Mouse (Mus musculus) hindbrain, embryonic 12.5 days (tissue): ENCODE data around the gene Tnks1bp1. TPM values are rescaled to one million over a fixed set of nuclear protein-coding genes. Genes with fewer than 3 reads are reported as not detected.

ENCODE experiments used
- ATAC-seq: fragments of 200-750 bp; cut with Nextera tagmentation; 2 replicates; pipeline ENCODE4 v1.8.0; 2017; ENCODE audit warnings: moderate TSS enrichment; ENCODE audit not compliant: low FRiP score
- H3K27ac ChIP-seq: fragments of 300-500 bp; sonication (generic); 2 replicates; pipeline ENCODE4 v1.5.1; 2016; ENCODE audit warnings: mild to moderate bottlenecking
- H3K27me3 ChIP-seq: fragments of 300-500 bp; sonication (generic); 2 replicates; pipeline ENCODE4 v1.6.1; 2016; ENCODE audit warnings: mild to moderate bottlenecking
- H3K36me3 ChIP-seq: fragments of 300-500 bp; sonication (generic); 2 replicates; pipeline ENCODE4 v1.6.1; 2016; ENCODE audit warnings: mild to moderate bottlenecking
- H3K4me1 ChIP-seq: fragments of 300-500 bp; sonication (generic); 2 replicates; pipeline ENCODE4 v1.6.1; 2016
- H3K4me2 ChIP-seq: fragments of 300-500 bp; sonication (generic); replicated peaks from 2 replicates; pipeline ENCODE4 v1.6.1; 2016; ENCODE audit warnings: mild to moderate bottlenecking
- H3K4me3 ChIP-seq: fragments of 300-500 bp; sonication (generic); 2 replicates; pipeline ENCODE4 v1.5.1; 2016; ENCODE audit warnings: mild to moderate bottlenecking
- H3K9ac ChIP-seq: fragments of 300-500 bp; sonication (generic); 2 replicates; pipeline ENCODE4 v1.6.1; 2016; ENCODE audit warnings: mild to moderate bottlenecking, moderate library complexity
- H3K9me3 ChIP-seq: fragments of 300-500 bp; sonication (generic); replicated peaks from 2 replicates; pipeline ENCODE4 v1.6.1; 2016; ENCODE audit warnings: mild to moderate bottlenecking
- WGBS: fragments of 180-500 bp; shearing (Covaris S2); methylation state at CpG from one replicate; pipeline ENCODE4 v1.1.7; 2016; 5-methylcytosine and 5-hydroxymethylcytosine counted together
- polyA plus RNA-seq: library from polyadenylated mRNA; unstranded; fragments of >200 nt; fragmentation: Nextera tagmentation; extraction: Ambion mirVana; gene quantifications from 2 replicates; pipeline ENCODE4 v1.2.1, GENCODE M21; 2016

Tnks1bp1 gene
- polyA plus RNA-seq, 1 experiment from 2014 or later: 46.7 TPM

- Histone ChIP-seq H3K27ac (no peak overlapping the region), H3K9ac (no peak overlapping the region), H3K36me3 (no peaks in the 10 kb centered on the region), H3K27me3 (no peaks in the 10 kb centered on the region), H3K4me1 (no peaks in the 10 kb centered on the region), H3K4me2 (no peak overlapping the region), H3K4me3 (no peak overlapping the region), H3K9me3 (no peaks in the 10 kb centered on the region)
- WGBS: 17% methylated on average over 4 of the region's 4 CpGs
- ATAC-seq: no peak
Measured at GRCm38 (mm10) chr2:85022043-85022442, 25.8 kb upstream of the Tnks1bp1 start.

- H3K9ac ChIP-seq: no peak overlapping the region
- H3K4me2 ChIP-seq: no peak overlapping the region
- H3K27me3 ChIP-seq: no peaks in the 10 kb centered on the region
- no peaks in the 10 kb centered on the region for H3K36me3 ChIP-seq
- no peak for ATAC-seq
- no peaks in the 10 kb centered on the region for H3K4me1 ChIP-seq
- H3K4me3 ChIP-seq: no peak overlapping the region
- H3K27ac ChIP-seq: no peak overlapping the region
- WGBS: 88% methylated on average over 3 of the region's 3 CpGs
- H3K9me3 ChIP-seq: no peaks in the 10 kb centered on the region
Measured at GRCm38 (mm10) chr2:85026178-85026577, 21.6 kb upstream of the Tnks1bp1 start.

- no peak overlapping the region for H3K9ac ChIP-seq
- H3K4me1 ChIP-seq: no peaks in the 10 kb centered on the region
- no peak for ATAC-seq
- no peaks in the 10 kb centered on the region for H3K27me3 ChIP-seq
- H3K4me3 ChIP-seq: no peak overlapping the region
- H3K27ac ChIP-seq: no peak overlapping the region
- H3K4me2 ChIP-seq: no peak overlapping the region
- H3K36me3 ChIP-seq: no peaks in the 10 kb centered on the region
- no peaks in the 10 kb centered on the region for H3K9me3 ChIP-seq
- 73% methylated on average over 5 of the region's 5 CpGs for WGBS
Measured at GRCm38 (mm10) chr2:85027281-85027680, 20.5 kb upstream of the Tnks1bp1 start.

DNA sequence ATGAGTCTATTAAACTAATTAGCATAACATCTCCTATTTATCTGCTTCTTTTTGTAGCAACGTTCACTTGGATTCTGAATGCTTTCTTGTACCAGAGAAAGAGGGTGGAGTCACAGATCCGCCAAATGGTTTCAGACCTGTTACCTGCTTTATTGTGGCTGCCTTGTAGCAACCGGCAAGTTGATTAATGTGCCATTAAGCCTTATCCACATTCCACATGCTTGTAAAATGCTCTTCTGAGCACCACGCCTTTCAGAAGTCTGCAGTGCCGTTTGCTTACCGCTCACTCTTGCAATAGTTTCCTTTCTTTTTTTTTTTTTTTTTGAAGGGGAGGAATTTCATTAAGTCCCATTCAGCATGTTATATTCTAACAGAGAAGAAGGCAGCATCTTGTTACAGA is 17.9 kb upstream of the Tnks1bp1 start:
- H3K27ac ChIP-seq: no peak overlapping the region
- no peaks in the 10 kb centered on the region for H3K36me3 ChIP-seq
- WGBS: 65% methylated on average over 6 of the region's 6 CpGs
- H3K4me1 ChIP-seq: no peaks in the 10 kb centered on the region
- H3K4me3 ChIP-seq: no peak overlapping the region
- H3K4me2 ChIP-seq: no peak overlapping the region
- no peaks in the 10 kb centered on the region for H3K9me3 ChIP-seq
- H3K9ac ChIP-seq: no peak overlapping the region
- no peaks in the 10 kb centered on the region for H3K27me3 ChIP-seq
- ATAC-seq: no peak

- Histone ChIP-seq H3K9me3 (no peaks in the 10 kb centered on the region), H3K4me2 (no peak overlapping the region), H3K4me1 (peaks cover 6% of the 10 kb centered on the region; the same call in 1 of the 2 replicates), H3K27ac (no peak overlapping the region), H3K36me3 (no peaks in the 10 kb centered on the region), H3K4me3 (no peak overlapping the region), H3K27me3 (no peaks in the 10 kb centered on the region), H3K9ac (no peak overlapping the region)
- 63% methylated on average over 6 of the region's 6 CpGs for WGBS
- no peak for ATAC-seq
Measured at GRCm38 (mm10) chr2:85030989-85031388, 16.8 kb upstream of the Tnks1bp1 start.

GRCm38 (mm10) chr2:85033121-85033520 is 14.7 kb upstream of the Tnks1bp1 start:
- Histone ChIP-seq H3K4me2 (no peak overlapping the region), H3K4me1 (peaks cover 17% of the 10 kb centered on the region), H3K27ac (no peak overlapping the region), H3K9ac (no peak overlapping the region), H3K36me3 (no peaks in the 10 kb centered on the region), H3K4me3 (no peak overlapping the region), H3K9me3 (no peaks in the 10 kb centered on the region), H3K27me3 (no peaks in the 10 kb centered on the region)
- WGBS: 79% methylated on average over 2 of the region's 2 CpGs
- no peak for ATAC-seq

- Histone ChIP-seq H3K4me1 (peaks cover 21% of the 10 kb centered on the region), H3K4me2 (no peak overlapping the region), H3K9ac (no peak overlapping the region), H3K27me3 (no peaks in the 10 kb centered on the region), H3K9me3 (no peaks in the 10 kb centered on the region), H3K27ac (no peak overlapping the region), H3K4me3 (no peak overlapping the region), H3K36me3 (no peaks in the 10 kb centered on the region)
- 79% methylated on average over 7 of the region's 7 CpGs for WGBS
- no peak for ATAC-seq
Measured at GRCm38 (mm10) chr2:85034169-85034568, 13.7 kb upstream of the Tnks1bp1 start.

DNA sequence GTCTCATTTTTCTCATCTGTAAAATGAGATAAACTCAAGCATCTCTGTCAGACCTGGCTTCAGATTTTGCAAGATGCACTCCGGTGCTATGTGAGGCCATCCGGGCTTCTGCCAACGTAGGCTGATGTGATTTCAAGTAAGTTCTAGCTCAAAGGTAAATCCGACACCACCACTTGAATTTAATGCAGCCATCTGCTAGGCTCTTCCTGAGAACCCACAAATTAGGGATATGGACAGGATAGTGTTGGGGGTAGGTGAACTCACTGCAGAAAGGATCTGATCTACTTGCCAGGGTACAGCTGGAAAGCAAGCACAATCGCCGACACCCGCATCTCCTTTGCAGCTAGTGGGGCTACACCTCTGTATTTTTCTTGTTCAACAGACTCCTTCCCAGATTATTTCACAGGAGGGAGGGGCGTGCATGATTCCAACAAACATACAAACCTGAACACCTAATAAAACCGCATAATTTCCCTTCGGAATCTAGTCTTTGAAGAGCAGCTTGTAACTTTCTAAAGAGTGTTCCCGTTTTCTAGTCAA is 11.2 kb upstream of the Tnks1bp1 start:
- peak overlapping the region; percentile 89 for H3K9ac ChIP-seq
- H3K4me3 ChIP-seq: peak overlapping the region; percentile 75
- no peaks in the 10 kb centered on the region for H3K9me3 ChIP-seq
- peak overlapping the region; percentile 86 for H3K27ac ChIP-seq
- peak; percentile 59 for ATAC-seq
- H3K4me2 ChIP-seq: peak overlapping the region; percentile 83
- H3K27me3 ChIP-seq: no peaks in the 10 kb centered on the region
- H3K36me3 ChIP-seq: peaks cover 22% of the 10 kb centered on the region
- peaks cover 21% of the 10 kb centered on the region for H3K4me1 ChIP-seq
- 11% methylated on average over 11 of the region's 11 CpGs for WGBS

DNA sequence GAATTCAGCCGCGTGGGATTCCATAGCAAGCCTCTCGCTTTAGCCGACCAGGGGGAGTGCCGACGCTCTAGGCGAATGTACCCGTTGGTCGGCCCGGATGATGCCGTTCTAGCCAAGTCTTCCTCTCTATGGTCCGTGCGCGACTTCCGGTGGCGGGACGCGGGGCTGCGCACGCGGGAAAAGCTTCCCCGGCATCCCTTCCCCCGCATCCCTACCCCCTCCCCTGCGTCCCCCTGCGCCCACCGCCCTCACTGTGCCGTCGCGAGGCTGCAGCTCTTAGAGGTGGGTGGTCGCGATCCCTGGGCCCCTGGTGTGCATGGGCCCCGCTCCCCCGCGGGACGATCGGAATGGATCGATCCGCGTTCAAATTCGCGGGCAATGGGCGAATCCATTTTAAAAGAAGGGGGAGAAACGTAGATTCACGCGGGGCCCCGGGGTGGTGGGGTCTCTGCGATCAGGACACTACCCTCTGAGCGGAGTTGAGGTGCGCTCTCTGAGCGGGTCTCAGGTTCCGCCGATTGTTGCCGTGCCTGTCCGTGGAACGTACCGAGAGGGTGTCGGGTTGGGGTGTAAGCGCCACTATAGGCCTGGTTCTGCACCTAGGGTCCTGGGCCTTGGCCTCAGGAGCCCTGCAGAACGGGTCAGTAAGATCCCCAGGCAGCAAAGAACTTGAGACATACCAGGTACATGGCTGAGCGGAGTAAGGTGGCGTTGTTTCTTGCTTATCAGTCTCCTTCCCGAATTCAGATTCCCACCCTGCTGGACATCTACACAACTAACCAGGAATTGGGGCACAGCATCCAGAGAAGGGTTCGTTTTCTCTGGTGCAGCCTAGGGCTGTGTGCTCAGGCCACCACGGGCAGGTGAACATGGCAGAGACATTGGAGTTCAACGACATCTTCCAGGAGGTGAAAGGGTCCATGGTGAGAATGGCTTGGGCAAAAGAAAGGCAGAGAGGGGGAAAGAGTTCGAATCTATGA is 10.5 kb upstream of the Tnks1bp1 start, which contains the start of the genes Ssrp1 and P2rx3:
TSS of gene Ssrp1 (plus strand) at position 188 of the 980 bp plus-strand sequence.
TSS of gene P2rx3 (minus strand) at position 416 of the 980 bp plus-strand sequence.
- H3K4me3 ChIP-seq: peak within 1 kb of the TSS; percentile 75
- H3K4me1 ChIP-seq: peaks cover 21% of the 10 kb centered on the region
- H3K9me3 ChIP-seq: no peaks in the 10 kb centered on the region
- WGBS: 1% methylated on average over 66 of the region's 66 CpGs
- H3K36me3 ChIP-seq: peaks cover 30% of the 10 kb centered on the region
- no peaks in the 10 kb centered on the region for H3K27me3 ChIP-seq
- H3K27ac ChIP-seq: peak within 1 kb of the TSS; percentile 86
- peak; percentile 95 for ATAC-seq
- peak within 1 kb of the TSS; percentile 89 for H3K9ac ChIP-seq
- H3K4me2 ChIP-seq: peak within 1 kb of the TSS; percentile 83

DNA sequence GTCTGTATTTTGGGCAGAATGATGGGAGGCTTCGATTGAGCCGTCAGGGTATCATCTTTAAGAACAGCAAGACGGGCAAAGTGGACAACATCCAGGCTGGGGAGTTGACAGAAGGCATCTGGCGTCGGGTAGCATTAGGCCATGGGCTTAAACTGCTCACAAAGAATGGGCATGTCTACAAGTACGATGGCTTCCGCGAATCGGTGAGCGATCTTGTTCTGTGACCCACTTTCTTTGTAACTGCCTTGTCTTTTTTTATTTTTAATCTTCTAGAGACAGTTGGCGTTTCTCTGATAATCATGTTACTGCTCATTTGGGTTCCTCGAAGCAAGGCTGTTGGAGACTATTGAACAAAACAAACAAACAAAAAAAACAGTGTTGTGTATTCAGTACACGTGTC is 9.5 kb upstream of the Tnks1bp1 start:
- peak overlapping the region; percentile 83 for H3K4me2 ChIP-seq
- ATAC-seq: no peak
- no peak overlapping the region for H3K27ac ChIP-seq
- no peaks in the 10 kb centered on the region for H3K9me3 ChIP-seq
- H3K27me3 ChIP-seq: no peaks in the 10 kb centered on the region
- peak overlapping the region; percentile 89 for H3K9ac ChIP-seq
- H3K36me3 ChIP-seq: peaks cover 40% of the 10 kb centered on the region
- H3K4me3 ChIP-seq: peak overlapping the region; percentile 75
- H3K4me1 ChIP-seq: peaks cover 21% of the 10 kb centered on the region
- WGBS: 87% methylated on average over 13 of the region's 13 CpGs

GRCm38 (mm10) chr2:85043623-85044022 is 4.2 kb upstream of the Tnks1bp1 start:
- Histone ChIP-seq H3K9ac (no peak overlapping the region), H3K4me2 (no peak overlapping the region), H3K27ac (no peak overlapping the region), H3K9me3 (no peaks in the 10 kb centered on the region), H3K27me3 (no peaks in the 10 kb centered on the region), H3K4me1 (peaks cover 11% of the 10 kb centered on the region), H3K36me3 (peaks cover 73% of the 10 kb centered on the region), H3K4me3 (no peak overlapping the region)
- whole genome bisulfite sequencing: 92% methylated on average over 7 of the region's 7 CpGs
- ATAC-seq: no peak

DNA sequence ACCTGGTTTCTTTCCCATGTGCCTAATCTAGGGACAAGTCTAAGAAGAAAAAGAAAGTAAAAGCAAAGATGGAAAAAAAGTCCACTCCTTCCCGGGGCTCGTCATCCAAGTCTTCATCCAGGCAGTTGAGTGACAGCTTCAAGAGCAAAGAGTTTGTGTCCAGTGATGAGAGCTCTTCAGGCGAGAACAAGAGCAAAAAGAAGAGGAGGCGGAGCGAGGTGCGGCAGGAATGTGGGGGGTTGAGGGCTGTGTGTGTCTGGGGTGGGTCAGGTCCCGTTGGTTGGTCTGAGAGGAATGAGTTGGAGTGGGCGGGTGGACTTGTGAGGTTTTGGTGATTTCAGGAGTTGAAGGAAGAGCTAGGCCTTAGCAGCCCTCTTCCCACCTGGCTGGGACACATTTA is 1.6 kb upstream of the Tnks1bp1 start:
- H3K4me2 ChIP-seq: no peak overlapping the region
- ATAC-seq: no peak
- peaks cover 36% of the 10 kb centered on the region for H3K4me1 ChIP-seq
- no peak overlapping the region for H3K4me3 ChIP-seq
- H3K27ac ChIP-seq: no peak overlapping the region
- H3K36me3 ChIP-seq: peaks cover 55% of the 10 kb centered on the region
- H3K9ac ChIP-seq: 0 out of 2 replicates have a peak overlapping the region, but pooled peaks have one; percentile 13
- WGBS: 87% methylated on average over 8 of the region's 8 CpGs
- no peaks in the 10 kb centered on the region for H3K27me3 ChIP-seq
- no peaks in the 10 kb centered on the region for H3K9me3 ChIP-seq
